Mouse (Mus musculus): ENCODE results near the gene Cebpe.

GRCm38 (mm10) chr14:54756382-54756781, 44.4 kb upstream of the Cebpe start:
- TF ChIP-seq CTCF (IDR thresholded peaks at IDR 0.05; ENCODE audit: insufficient read depth, low read length) (no peak), POLR2A (IDR thresholded peaks at IDR 0.05; ENCODE audit: borderline replicate concordance, extremely low read depth, low read depth, low read length) (no peak)
